Mouse (Mus musculus) hindbrain, embryonic 13.5 days (tissue): ENCODE results near the gene Gm49333. TPM values are rescaled to one million over a fixed set of nuclear protein-coding genes. Genes with fewer than 3 reads are reported as not detected.
A peak's percentile ranks its signal among the peaks of the same experiment; 100 is the strongest.
"Not testable (repeated sequence)": the region's sequence is repeated elsewhere in the genome, so short reads cannot be mapped to it uniquely, and the experiment has no call there.

ENCODE experiments used
- ATAC-seq: fragments of 200-750 bp; cut with Nextera tagmentation; 2 replicates; pipeline ENCODE4 v1.8.0; 2017; ENCODE audit warnings: moderate TSS enrichment; ENCODE audit not compliant: low FRiP score
- H3K27ac ChIP-seq: fragments of 300-500 bp; sonication (generic); 2 replicates; pipeline ENCODE4 v1.5.1; 2015; ENCODE audit warnings: inconsistent platforms, mild to moderate bottlenecking, moderate library complexity
- H3K27me3 ChIP-seq: fragments of 300-500 bp; sonication (generic); 2 replicates; pipeline ENCODE4 v1.6.1; 2015; ENCODE audit warnings: mild to moderate bottlenecking, inconsistent platforms
- H3K36me3 ChIP-seq: fragments of 300-500 bp; sonication (generic); 2 replicates; pipeline ENCODE4 v1.6.1; 2015; ENCODE audit warnings: mild to moderate bottlenecking, inconsistent platforms
- H3K4me1 ChIP-seq: fragments of 300-500 bp; sonication (generic); replicated peaks from 2 replicates; pipeline ENCODE4 v1.6.1; 2015; ENCODE audit warnings: inconsistent platforms
- H3K4me2 ChIP-seq: fragments of 300-500 bp; sonication (generic); 2 replicates; pipeline ENCODE4 v1.6.1; 2015; ENCODE audit warnings: inconsistent platforms, mild to moderate bottlenecking, moderate library complexity
- H3K4me3 ChIP-seq: fragments of 300-500 bp; sonication (generic); 2 replicates; pipeline ENCODE4 v1.5.1; 2015; ENCODE audit warnings: mild to moderate bottlenecking, inconsistent platforms
- H3K9ac ChIP-seq: fragments of 300-500 bp; sonication (generic); 2 replicates; pipeline ENCODE4 v1.6.1; 2015; ENCODE audit warnings: mild to moderate bottlenecking, inconsistent platforms
- H3K9me3 ChIP-seq: fragments of 300-500 bp; sonication (generic); 2 replicates; pipeline ENCODE4 v1.6.1; 2016; ENCODE audit warnings: inconsistent platforms
- WGBS: fragments of 180-500 bp; shearing (Covaris S2); methylation state at CpG from one replicate; pipeline ENCODE4 v1.1.7; 2015; 5-methylcytosine and 5-hydroxymethylcytosine counted together
- polyA plus RNA-seq: library from polyadenylated mRNA; unstranded; fragments of >200 nt; fragmentation: Nextera tagmentation; extraction: Ambion mirVana; gene quantifications from 2 replicates; pipeline ENCODE4 v1.2.1, GENCODE M21; 2015

Gene Gm49333
- polyA plus RNA-seq, 1 experiment from 2014 or later = not detected

DNA sequence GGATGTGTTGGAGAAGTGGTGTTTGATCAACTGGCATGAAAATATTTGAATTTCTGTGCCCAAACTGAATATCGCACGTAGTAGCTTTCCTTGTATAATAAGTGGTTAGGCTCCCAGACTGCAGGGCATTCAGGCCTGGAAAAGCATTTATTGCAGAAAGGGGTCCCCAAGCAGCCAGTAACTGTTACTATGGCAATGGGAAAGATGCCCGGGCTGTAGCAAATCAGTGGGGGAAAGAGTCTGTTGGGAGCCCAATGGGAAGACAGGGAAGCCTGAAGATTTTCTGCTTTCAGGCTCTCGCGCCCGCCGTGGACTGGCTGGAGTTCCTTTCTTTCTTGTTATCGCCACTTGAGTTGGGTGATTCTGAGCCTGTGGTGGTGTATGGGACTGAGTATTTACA lies 27.0 kb downstream of the Gm49333 start:
- Histone ChIP-seq H3K36me3 (peaks cover 10% of the 10 kb centered on the region; the same call in 1 of the 2 replicates), H3K4me3 (no peak overlapping the region), H3K4me1 (0 out of 2 replicates have a peak, but pooled peaks cover 7% of the 10 kb centered on the region), H3K9ac (0 out of 2 replicates have a peak overlapping the region, but pooled peaks have one; percentile 5), H3K27ac (no peak overlapping the region), H3K27me3 (no peaks in the 10 kb centered on the region), H3K4me2 (no peak overlapping the region), H3K9me3 (no peaks in the 10 kb centered on the region)
- ATAC-seq = no peak
- 81% methylated on average over 8 of the region's 8 CpGs for WGBS

- peaks cover 7% of the 10 kb centered on the region for H3K36me3 ChIP-seq
- H3K9me3 ChIP-seq = no peaks in the 10 kb centered on the region
- no peak for ATAC-seq
- H3K27me3 ChIP-seq = no peaks in the 10 kb centered on the region
- no peak overlapping the region for H3K4me3 ChIP-seq
- no peak overlapping the region for H3K9ac ChIP-seq
- 0 out of 2 replicates have a peak, but pooled peaks cover 7% of the 10 kb centered on the region for H3K4me1 ChIP-seq
- no peak overlapping the region for H3K4me2 ChIP-seq
- WGBS = 1% methylated on average over 8 of the region's 8 CpGs
- no peak overlapping the region for H3K27ac ChIP-seq
Measured at GRCm38 (mm10) chr16:20642161-20642560, 30.8 kb downstream of the Gm49333 start.

DNA sequence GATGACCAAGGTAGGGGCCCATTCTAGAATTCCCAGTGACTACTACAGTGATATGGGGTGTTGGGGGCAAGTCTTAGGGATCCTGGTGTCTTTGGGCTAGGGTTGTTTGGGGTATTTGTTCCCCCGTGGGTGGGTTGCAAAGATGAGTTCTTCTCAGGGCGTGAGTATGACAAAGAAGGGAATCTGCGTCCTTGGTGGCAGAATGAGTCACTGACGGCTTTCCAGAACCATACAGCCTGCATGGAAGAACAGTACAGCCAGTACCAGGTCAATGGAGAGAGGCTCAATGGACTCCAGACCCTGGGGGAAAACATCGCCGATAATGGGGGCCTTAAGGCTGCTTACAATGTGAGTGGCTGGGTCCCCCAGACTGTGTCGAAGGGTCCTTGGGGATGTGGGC lies 32.5 kb downstream of the Gm49333 start:
- no peak for ATAC-seq
- H3K4me1 ChIP-seq = no peaks in the 10 kb centered on the region
- no peak overlapping the region for H3K4me2 ChIP-seq
- no peaks in the 10 kb centered on the region for H3K27me3 ChIP-seq
- WGBS = 89% methylated on average over 7 of the region's 7 CpGs
- H3K9ac ChIP-seq = no peak overlapping the region; the same call in 1 of the 2 replicates
- H3K27ac ChIP-seq = no peak overlapping the region
- peaks cover 7% of the 10 kb centered on the region for H3K36me3 ChIP-seq
- no peak overlapping the region for H3K4me3 ChIP-seq
- no peaks in the 10 kb centered on the region for H3K9me3 ChIP-seq

GRCm38 (mm10) chr16:20651076-20651946 lies 39.9 kb downstream of the Gm49333 start, which contains the start of gene Psmd2:
Psmd2 (plus strand) TSS chr16:20651652.
- peaks cover 23% of the 10 kb centered on the region for H3K36me3 ChIP-seq
- ATAC-seq = peak; percentile 96
- H3K9me3 ChIP-seq = no peaks in the 10 kb centered on the region
- peaks cover 24% of the 10 kb centered on the region for H3K4me1 ChIP-seq
- WGBS = 2% methylated on average over 46 of the region's 46 CpGs
- H3K9ac ChIP-seq = peak within 1 kb of the TSS; percentile 96
- H3K4me3 ChIP-seq = peak within 1 kb of the TSS; percentile 89
- peak within 1 kb of the TSS; percentile 89 for H3K4me2 ChIP-seq
- peak within 1 kb of the TSS; percentile 83 for H3K27ac ChIP-seq
- no peaks in the 10 kb centered on the region for H3K27me3 ChIP-seq

GRCm38 (mm10) chr16:20651947-20652310 lies 40.5 kb downstream of the Gm49333 start:
- ATAC-seq = no peak
- Histone ChIP-seq H3K9me3 (no peaks in the 10 kb centered on the region), H3K27me3 (no peaks in the 10 kb centered on the region), H3K27ac (peak overlapping the region; percentile 83), H3K36me3 (peaks cover 29% of the 10 kb centered on the region), H3K4me1 (peaks cover 24% of the 10 kb centered on the region), H3K9ac (peak overlapping the region; percentile 96), H3K4me2 (peak overlapping the region; percentile 89), H3K4me3 (peak overlapping the region; percentile 89)
- WGBS = 12% methylated on average over 12 of the region's 12 CpGs

DNA sequence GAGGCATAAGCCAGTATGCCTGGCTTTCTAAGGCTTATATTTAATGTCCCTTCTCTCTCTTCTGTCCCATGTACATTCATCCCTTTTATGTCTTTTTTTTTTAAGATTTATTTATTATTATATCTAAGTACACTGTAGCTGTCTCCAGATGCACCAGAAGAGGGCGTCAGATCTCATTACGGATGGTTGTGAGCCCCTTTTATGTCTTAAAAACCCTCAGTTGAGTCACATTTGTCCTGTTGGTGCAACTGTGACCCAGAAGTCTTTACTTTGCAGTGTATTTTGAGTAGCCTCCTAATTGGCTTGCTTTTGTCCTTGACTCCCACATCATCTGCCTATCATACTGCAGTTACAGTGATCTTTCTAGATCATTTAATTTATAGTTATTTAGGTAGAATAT lies 41.9 kb downstream of the Gm49333 start:
- Histone ChIP-seq H3K9me3 (no peaks in the 10 kb centered on the region), H3K27me3 (no peaks in the 10 kb centered on the region), H3K36me3 (peaks cover 43% of the 10 kb centered on the region), H3K4me1 (peaks cover 24% of the 10 kb centered on the region), H3K27ac (no peak overlapping the region), H3K4me3 (no peak overlapping the region), H3K4me2 (peak overlapping the region; percentile 89), H3K9ac (no peak overlapping the region)
- ATAC-seq = no peak
- WGBS = 49% methylated on average over 2 of the region's 2 CpGs

- H3K4me1 ChIP-seq = peaks cover 13% of the 10 kb centered on the region
- peaks cover 86% of the 10 kb centered on the region for H3K36me3 ChIP-seq
- no peaks in the 10 kb centered on the region for H3K27me3 ChIP-seq
- H3K27ac ChIP-seq = no peak overlapping the region
- no peak overlapping the region for H3K9ac ChIP-seq
- WGBS = 93% methylated on average over 4 of the region's 4 CpGs
- H3K9me3 ChIP-seq = no peaks in the 10 kb centered on the region
- H3K4me2 ChIP-seq = no peak overlapping the region
- no peak overlapping the region for H3K4me3 ChIP-seq
- no peak for ATAC-seq
Measured at GRCm38 (mm10) chr16:20657661-20658060, 46.3 kb downstream of the Gm49333 start.

DNA sequence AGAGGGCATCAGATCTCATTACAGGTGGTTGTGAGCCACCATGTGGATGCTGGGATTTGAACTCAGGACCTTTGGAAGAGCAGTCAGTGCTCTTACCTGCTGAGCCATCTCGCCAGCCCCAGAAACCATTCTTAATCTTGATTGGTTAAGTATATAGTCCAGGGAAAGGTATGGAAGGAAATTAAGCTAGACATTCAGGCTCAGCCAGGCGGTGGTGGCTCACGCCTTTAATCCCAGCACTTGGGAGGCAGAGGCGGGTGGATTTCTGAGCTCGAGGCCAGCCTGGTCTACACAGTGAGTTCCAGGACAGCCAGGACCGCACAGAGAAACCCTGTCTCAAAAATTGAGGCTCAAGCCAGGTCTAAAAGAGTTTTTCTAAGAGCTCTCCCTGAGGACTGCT lies 56.6 kb downstream of the Gm49333 start, which contains the start of gene Eif4g1:
Eif4g1 (plus strand) TSS at position 301 of the 400 bp plus-strand sequence.
- H3K4me2 ChIP-seq, H3K9me3 ChIP-seq, ATAC-seq, H3K27me3 ChIP-seq, H3K27ac ChIP-seq, H3K4me1 ChIP-seq, H3K4me3 ChIP-seq, H3K9ac ChIP-seq: not testable (repeated sequence)
- WGBS = 99% methylated on average over 5 of the region's 6 CpGs
- H3K36me3 ChIP-seq = peaks cover 22% of the 10 kb centered on the region

- no peak overlapping the region for H3K4me2 ChIP-seq
- no peak overlapping the region for H3K27ac ChIP-seq
- H3K4me1 ChIP-seq = peaks cover 23% of the 10 kb centered on the region
- H3K36me3 ChIP-seq = peaks cover 2% of the 10 kb centered on the region
- no peak for ATAC-seq
- no peaks in the 10 kb centered on the region for H3K27me3 ChIP-seq
- 94% methylated on average over 3 of the region's 3 CpGs for WGBS
- no peaks in the 10 kb centered on the region for H3K9me3 ChIP-seq
- no peak overlapping the region for H3K9ac ChIP-seq
- no peak overlapping the region for H3K4me3 ChIP-seq
Measured at GRCm38 (mm10) chr16:20670291-20670690, 58.9 kb downstream of the Gm49333 start.

DNA sequence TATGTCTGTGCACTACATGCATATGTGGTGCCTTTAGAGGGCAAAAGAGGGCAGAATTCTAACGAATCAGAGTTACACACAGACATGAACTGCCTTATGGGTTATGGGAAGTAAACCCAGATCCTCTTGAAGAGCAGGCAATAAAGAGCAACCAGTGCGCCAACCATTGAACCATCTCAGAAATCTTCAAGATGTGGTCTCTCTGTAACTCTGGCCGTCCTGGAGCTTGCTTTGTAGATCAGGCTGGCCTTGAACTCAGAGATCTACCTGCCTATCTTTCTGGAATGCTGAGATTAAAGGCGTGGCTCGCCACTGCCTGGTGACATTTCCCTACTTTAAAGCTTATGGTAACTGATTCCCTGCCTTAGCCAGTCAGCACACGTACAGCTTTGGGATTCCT lies 60.5 kb downstream of the Gm49333 start:
- H3K9ac ChIP-seq = no peak overlapping the region
- H3K4me2 ChIP-seq = peak overlapping the region; percentile 98
- peaks cover 17% of the 10 kb centered on the region for H3K36me3 ChIP-seq
- WGBS = 32% methylated on average over 6 of the region's 6 CpGs
- H3K9me3 ChIP-seq = no peaks in the 10 kb centered on the region
- no peak overlapping the region for H3K27ac ChIP-seq
- H3K27me3 ChIP-seq = no peaks in the 10 kb centered on the region
- H3K4me3 ChIP-seq = peak overlapping the region; percentile 82
- ATAC-seq = no peak
- H3K4me1 ChIP-seq = peaks cover 26% of the 10 kb centered on the region

- H3K4me2 ChIP-seq = peak overlapping the region; percentile 98
- H3K9ac ChIP-seq = peak overlapping the region; percentile 98
- peak overlapping the region; percentile 93 for H3K27ac ChIP-seq
- H3K4me1 ChIP-seq = peaks cover 26% of the 10 kb centered on the region
- H3K27me3 ChIP-seq = no peaks in the 10 kb centered on the region
- peak overlapping the region; percentile 82 for H3K4me3 ChIP-seq
- 0% methylated on average over 32 of the region's 38 CpGs for WGBS
- peak; percentile 96 for ATAC-seq
- H3K9me3 ChIP-seq = no peaks in the 10 kb centered on the region
- peaks cover 22% of the 10 kb centered on the region for H3K36me3 ChIP-seq
Measured at GRCm38 (mm10) chr16:20672500-20672902, 61.1 kb downstream of the Gm49333 start.

- under 1% methylated on average over 41 of the region's 78 CpGs for WGBS
- peak overlapping the region; percentile 93 for H3K27ac ChIP-seq
- no peaks in the 10 kb centered on the region for H3K9me3 ChIP-seq
- H3K27me3 ChIP-seq = no peaks in the 10 kb centered on the region
- H3K4me3 ChIP-seq = peak overlapping the region; percentile 82
- H3K36me3 ChIP-seq = peaks cover 28% of the 10 kb centered on the region
- peaks cover 29% of the 10 kb centered on the region for H3K4me1 ChIP-seq
- H3K4me2 ChIP-seq = peak overlapping the region; percentile 98
- peak overlapping the region; percentile 98 for H3K9ac ChIP-seq
- peak; percentile 90 for ATAC-seq
Measured at GRCm38 (mm10) chr16:20672965-20673705, 61.7 kb downstream of the Gm49333 start.
